Mouse (Mus musculus) heart, embryonic 13.5 days (tissue): Measurements from ENCODE around the gene Nop9. TPM values are rescaled to one million over a fixed set of nuclear protein-coding genes. Genes with fewer than 3 reads are reported as not detected.
"Not testable (repeated sequence)": the region's sequence is repeated elsewhere in the genome, so short reads cannot be mapped to it uniquely, and the experiment has no call there.

ENCODE experiments used
- ATAC-seq: fragments of 200-750 bp; cut with Nextera tagmentation; 2 replicates; pipeline ENCODE4 v1.8.0; 2017; ENCODE audit warnings: moderate TSS enrichment; ENCODE audit not compliant: insufficient number of reproducible peaks, low FRiP score, low TSS enrichment; ENCODE audit errors: extremely low read depth
- H3K27ac ChIP-seq: fragments of 300-500 bp; sonication (generic); replicated peaks from 2 replicates; pipeline ENCODE4 v1.5.1; 2015; ENCODE audit warnings: moderate library complexity, mild to moderate bottlenecking, inconsistent platforms
- H3K27me3 ChIP-seq: fragments of 300-500 bp; sonication (generic); replicated peaks from 2 replicates; pipeline ENCODE4 v1.6.1; 2015; ENCODE audit warnings: mild to moderate bottlenecking, inconsistent platforms
- H3K36me3 ChIP-seq: fragments of 300-500 bp; sonication (generic); 2 replicates; pipeline ENCODE4 v1.6.1; 2015; ENCODE audit warnings: mild to moderate bottlenecking, inconsistent platforms
- H3K4me1 ChIP-seq: fragments of 300-500 bp; sonication (generic); 2 replicates; pipeline ENCODE4 v1.6.1; 2015; ENCODE audit warnings: inconsistent platforms
- H3K4me2 ChIP-seq: fragments of 300-500 bp; sonication (generic); 2 replicates; pipeline ENCODE4 v1.6.1; 2015; ENCODE audit warnings: inconsistent platforms, mild to moderate bottlenecking, moderate library complexity
- H3K4me3 ChIP-seq: fragments of 300-500 bp; sonication (generic); 2 replicates; pipeline ENCODE4 v1.5.1; 2015; ENCODE audit warnings: moderate library complexity, mild to moderate bottlenecking, inconsistent platforms
- H3K9ac ChIP-seq: fragments of 300-500 bp; sonication (generic); 2 replicates; pipeline ENCODE4 v1.6.1; 2015; ENCODE audit warnings: inconsistent platforms, mild to moderate bottlenecking, moderate library complexity
- H3K9me3 ChIP-seq: fragments of 300-500 bp; sonication (generic); 2 replicates; pipeline ENCODE4 v1.6.1; 2016; ENCODE audit warnings: inconsistent platforms
- WGBS: fragments of 180-500 bp; shearing (Covaris S2); methylation state at CpG from one replicate; pipeline ENCODE4 v1.1.7; 2015; ENCODE audit warnings: mixed read lengths; 5-methylcytosine and 5-hydroxymethylcytosine counted together
- polyA plus RNA-seq: library from polyadenylated mRNA; unstranded; fragments of >200 nt; fragmentation: Nextera tagmentation; extraction: Ambion mirVana; gene quantifications from 2 replicates; pipeline ENCODE4 v1.2.1, GENCODE M21; 2015

Gene Nop9
- polyA plus RNA-seq, 1 experiment from 2014 or later, result 22.8 TPM

- H3K4me3 ChIP-seq, result peak within 1 kb of the TSS; percentile 18
- H3K9me3 ChIP-seq, result no peaks in the 10 kb centered on the region
- H3K4me2 ChIP-seq, result peak within 1 kb of the TSS; percentile 51
- H3K4me1 ChIP-seq, result peaks cover 33% of the 10 kb centered on the region
- H3K36me3 ChIP-seq, result peaks cover 35% of the 10 kb centered on the region
- H3K27me3 ChIP-seq, result peaks cover 28% of the 10 kb centered on the region
- peak within 1 kb of the TSS; percentile 28 for H3K9ac ChIP-seq
- ATAC-seq, result no peak
- WGBS, result 11% methylated on average over 8 of the region's 8 CpGs
- no peak within 1 kb of the TSS for H3K27ac ChIP-seq
Observed at GRCm38 (mm10) chr14:55758363-55758784, 12.9 kb downstream of the Nop9 start, which contains the start of gene Cideb. Gene Cideb, minus strand, starts transcription at chr14:55758458.

DNA sequence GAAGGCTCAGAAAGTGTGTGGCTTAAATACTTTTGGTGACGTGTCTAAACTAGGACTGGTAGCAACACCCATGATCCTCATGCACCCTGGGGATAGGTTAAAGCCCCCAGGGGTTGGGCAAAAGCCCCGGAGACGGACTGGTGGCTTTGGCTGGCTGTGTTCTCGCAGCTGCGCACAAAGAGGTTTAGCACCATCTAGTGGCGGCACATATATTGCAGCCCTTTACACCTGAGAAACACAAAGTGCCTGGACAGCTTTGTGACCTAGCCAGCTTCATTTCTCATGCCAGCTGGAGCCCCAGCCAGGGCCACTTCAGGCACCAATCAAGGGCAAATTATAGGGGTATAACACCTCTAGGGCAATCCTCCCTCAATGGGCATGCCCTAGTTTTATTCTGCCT lies 14.7 kb downstream of the Nop9 start:
- Histone ChIP-seq H3K4me2 (peak overlapping the region; percentile 65), H3K36me3 (peaks cover 17% of the 10 kb centered on the region), H3K4me3 (peak overlapping the region; percentile 34), H3K4me1 (peaks cover 46% of the 10 kb centered on the region), H3K9ac (peak overlapping the region; percentile 72; the same call in 1 of the 2 replicates), H3K27me3 (peaks cover 45% of the 10 kb centered on the region)
- 3% methylated on average over 6 of the region's 6 CpGs for WGBS
- H3K27ac ChIP-seq, ATAC-seq, H3K9me3 ChIP-seq: not testable (repeated sequence)

DNA sequence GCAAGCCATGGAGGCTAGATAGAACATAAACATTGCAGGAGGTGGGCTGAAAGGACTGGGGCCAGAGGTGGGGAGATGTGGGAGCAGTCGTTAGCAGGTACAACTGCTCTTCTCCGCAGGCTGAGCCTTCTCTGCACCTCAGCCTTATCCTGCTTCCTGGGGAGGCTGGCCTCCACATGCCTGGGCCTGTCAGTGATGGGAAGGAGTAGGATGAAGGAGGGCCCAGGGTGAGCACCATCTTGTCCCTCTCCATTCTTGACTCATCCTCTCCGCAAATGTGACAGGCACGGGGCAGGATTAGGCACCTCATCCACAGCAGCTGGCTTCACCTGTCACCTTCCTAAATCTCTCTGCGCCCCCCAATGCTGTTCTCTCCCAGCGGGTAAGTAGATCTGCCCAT lies 15.7 kb downstream of the Nop9 start, which contains the start of gene Ltb4r2:
TSS of gene Ltb4r2 (plus strand) at position 266 of the 400 bp plus-strand sequence.
- 79% methylated on average over 6 of the region's 6 CpGs for WGBS
- H3K36me3 ChIP-seq, result peaks cover 7% of the 10 kb centered on the region
- no peak for ATAC-seq
- H3K27me3 ChIP-seq, result peaks cover 54% of the 10 kb centered on the region
- H3K27ac ChIP-seq, result 0 out of 2 replicates have a peak within 1 kb of the TSS, but pooled peaks have one; percentile 3
- no peaks in the 10 kb centered on the region for H3K9me3 ChIP-seq
- peak within 1 kb of the TSS; percentile 92 for H3K4me2 ChIP-seq
- peak within 1 kb of the TSS; percentile 59 for H3K4me3 ChIP-seq
- peaks cover 46% of the 10 kb centered on the region for H3K4me1 ChIP-seq
- H3K9ac ChIP-seq, result peak within 1 kb of the TSS; percentile 84

- peaks cover 64% of the 10 kb centered on the region for H3K27me3 ChIP-seq
- peak overlapping the region; percentile 92 for H3K4me2 ChIP-seq
- H3K36me3 ChIP-seq, result no peaks in the 10 kb centered on the region
- H3K9ac ChIP-seq, result peak overlapping the region; percentile 84
- 0 out of 2 replicates have a peak overlapping the region, but pooled peaks have one; percentile 54 for H3K27ac ChIP-seq
- ATAC-seq, result peak; percentile 22; the same call in 1 of the 2 replicates
- 1% methylated on average over 77 of the region's 77 CpGs for WGBS
- H3K4me3 ChIP-seq, result peak overlapping the region; percentile 59
- H3K9me3 ChIP-seq, result no peaks in the 10 kb centered on the region
- H3K4me1 ChIP-seq, result peaks cover 47% of the 10 kb centered on the region
Observed at GRCm38 (mm10) chr14:55762001-55762821, 16.7 kb downstream of the Nop9 start.

DNA sequence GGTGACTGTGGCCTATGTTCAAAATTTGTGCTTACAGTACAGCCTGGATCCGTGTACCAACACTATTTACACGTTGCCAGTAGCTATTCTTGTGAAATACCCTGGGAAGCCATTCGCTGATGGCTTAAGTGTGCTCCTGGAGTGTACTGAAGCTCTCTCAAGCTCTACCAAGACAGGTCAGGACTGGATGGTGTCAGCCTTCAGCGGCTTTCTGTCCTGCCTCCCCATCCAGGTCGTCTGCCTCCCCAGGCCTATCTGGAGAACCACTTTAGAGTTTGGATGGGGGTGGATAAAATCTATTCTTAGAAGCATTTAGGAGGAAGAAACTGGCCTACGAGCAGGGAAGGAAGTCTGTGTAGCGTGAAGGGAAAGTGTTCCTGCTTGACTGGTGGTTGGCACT lies 17.7 kb downstream of the Nop9 start:
- no peaks in the 10 kb centered on the region for H3K9me3 ChIP-seq
- no peaks in the 10 kb centered on the region for H3K36me3 ChIP-seq
- H3K27ac ChIP-seq, result peak overlapping the region; percentile 54
- peak overlapping the region; percentile 92 for H3K4me2 ChIP-seq
- H3K9ac ChIP-seq, result peak overlapping the region; percentile 84
- WGBS, result 18% methylated on average over 7 of the region's 7 CpGs
- peaks cover 46% of the 10 kb centered on the region for H3K4me1 ChIP-seq
- H3K4me3 ChIP-seq, result peak overlapping the region; percentile 59; the same call in 1 of the 2 replicates
- peaks cover 72% of the 10 kb centered on the region for H3K27me3 ChIP-seq
- ATAC-seq, result no peak

DNA sequence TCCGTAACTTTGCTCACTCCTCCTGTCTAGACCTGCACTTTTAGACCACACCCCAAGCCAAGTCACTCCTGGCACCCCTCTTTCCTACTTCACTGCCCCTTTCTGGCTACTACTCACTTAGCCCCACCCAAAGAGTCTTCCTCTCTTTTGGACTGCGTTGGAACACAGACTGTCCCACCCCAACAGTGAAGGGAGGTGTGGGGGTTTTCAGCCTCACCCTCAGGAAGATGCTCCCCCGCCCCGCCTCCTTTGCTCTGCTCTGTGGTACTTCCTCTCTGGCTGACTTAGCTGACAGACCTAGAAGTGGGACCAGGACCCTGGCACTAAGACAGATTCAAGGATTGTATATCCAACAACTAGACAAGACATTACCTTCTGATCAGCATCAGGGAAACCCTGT lies 20.2 kb downstream of the Nop9 start, which contains the start of gene Ltb4r1:
TSS of gene Ltb4r1 (plus strand) at position 267 of the 400 bp plus-strand sequence.
- WGBS, result 54% methylated on average over 4 of the region's 4 CpGs
- H3K36me3 ChIP-seq, result peaks cover 3% of the 10 kb centered on the region; the same call in 1 of the 2 replicates

DNA sequence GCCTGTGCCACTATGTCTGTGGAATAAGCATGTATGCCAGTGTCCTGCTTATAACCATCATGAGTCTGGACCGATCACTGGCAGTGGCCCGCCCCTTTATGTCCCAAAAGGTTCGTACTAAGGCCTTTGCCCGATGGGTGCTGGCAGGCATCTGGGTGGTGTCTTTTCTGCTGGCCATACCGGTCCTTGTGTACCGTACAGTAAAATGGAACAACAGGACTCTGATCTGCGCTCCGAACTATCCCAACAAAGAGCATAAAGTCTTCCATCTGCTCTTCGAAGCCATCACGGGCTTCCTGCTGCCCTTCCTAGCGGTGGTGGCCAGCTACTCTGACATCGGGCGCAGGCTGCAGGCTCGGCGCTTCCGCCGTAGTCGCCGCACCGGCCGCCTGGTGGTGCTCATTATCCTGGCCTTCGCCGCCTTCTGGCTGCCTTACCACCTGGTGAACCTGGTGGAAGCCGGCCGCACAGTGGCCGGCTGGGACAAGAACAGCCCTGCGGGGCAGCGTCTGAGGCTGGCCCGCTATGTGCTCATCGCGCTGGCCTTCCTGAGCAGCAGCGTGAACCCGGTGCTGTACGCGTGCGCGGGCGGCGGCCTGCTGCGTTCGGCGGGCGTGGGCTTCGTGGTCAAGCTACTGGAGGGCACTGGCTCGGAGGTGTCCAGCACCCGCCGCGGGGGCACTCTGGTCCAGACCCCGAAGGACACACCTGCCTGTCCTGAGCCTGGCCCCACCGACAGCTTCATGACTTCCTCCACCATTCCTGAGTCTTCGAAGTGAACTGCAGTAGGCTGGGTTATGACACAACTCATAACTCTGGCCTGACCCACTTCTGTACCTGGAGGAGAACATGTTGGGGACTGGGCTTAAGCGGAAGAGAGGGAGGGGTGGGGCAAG lies 22.3 kb downstream of the Nop9 start:
- peak overlapping the region; percentile 53 for H3K4me3 ChIP-seq
- no peak overlapping the region for H3K27ac ChIP-seq
- no peaks in the 10 kb centered on the region for H3K9me3 ChIP-seq
- H3K4me1 ChIP-seq, result peaks cover 29% of the 10 kb centered on the region
- peak overlapping the region; percentile 78 for H3K9ac ChIP-seq
- WGBS, result 11% methylated on average over 52 of the region's 52 CpGs
- peaks cover 3% of the 10 kb centered on the region; the same call in 1 of the 2 replicates for H3K36me3 ChIP-seq
- peak; percentile 32; the same call in 1 of the 2 replicates for ATAC-seq
- peaks cover 77% of the 10 kb centered on the region for H3K27me3 ChIP-seq
- peak overlapping the region; percentile 82 for H3K4me2 ChIP-seq

More for the DNA sequence above, 20.2 kb downstream of the Nop9 start, which contains the start of gene Ltb4r1:
- Histone ChIP-seq H3K9me3 (no peaks in the 10 kb centered on the region), H3K4me2 (no peak within 1 kb of the TSS), H3K4me1 (peaks cover 41% of the 10 kb centered on the region), H3K27me3 (peaks cover 90% of the 10 kb centered on the region), H3K9ac (no peak within 1 kb of the TSS), H3K27ac (no peak within 1 kb of the TSS), H3K4me3 (no peak within 1 kb of the TSS)
- no peak for ATAC-seq

GRCm38 (mm10) chr14:55768555-55768954 lies 23.1 kb downstream of the Nop9 start:
- Histone ChIP-seq H3K4me1 (peaks cover 21% of the 10 kb centered on the region), H3K27me3 (peaks cover 73% of the 10 kb centered on the region), H3K36me3 (peaks cover 3% of the 10 kb centered on the region; the same call in 1 of the 2 replicates), H3K27ac (no peak overlapping the region), H3K4me3 (no peak overlapping the region), H3K9me3 (no peaks in the 10 kb centered on the region), H3K9ac (no peak overlapping the region), H3K4me2 (no peak overlapping the region)
- WGBS, result 85% methylated on average over 6 of the region's 6 CpGs
- ATAC-seq, result no peak

DNA sequence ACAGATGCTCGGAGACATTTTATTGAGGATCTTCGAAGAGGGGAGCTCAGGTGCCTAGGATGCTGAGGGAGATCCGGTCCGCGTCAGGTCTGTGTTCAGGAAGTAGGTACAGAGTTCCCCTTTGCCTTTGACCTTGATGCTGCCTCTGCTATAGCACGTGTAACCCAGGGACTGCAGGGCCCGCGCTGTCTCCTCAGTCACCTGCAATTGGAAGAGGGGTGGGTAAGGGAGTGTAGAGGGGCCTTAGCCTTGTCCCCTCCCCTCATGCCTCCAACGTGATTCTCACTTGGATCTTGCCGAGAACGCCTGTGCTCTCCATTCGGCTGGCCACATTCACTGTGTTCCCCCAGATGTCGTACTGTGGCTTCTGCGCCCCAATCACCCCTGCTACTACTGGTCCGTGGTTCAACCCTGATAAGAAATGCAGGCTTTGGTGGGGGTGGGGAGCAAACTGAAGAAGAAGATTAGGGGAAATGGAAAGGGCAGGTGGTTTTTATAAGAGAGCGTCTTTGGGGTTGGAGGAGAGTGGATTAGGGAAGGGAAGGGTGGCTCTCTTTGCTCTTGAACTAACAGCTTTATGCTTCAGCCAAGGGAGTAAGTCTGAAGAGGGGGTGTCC lies 23.7 kb downstream of the Nop9 start:
- WGBS, result 69% methylated on average over 16 of the region's 16 CpGs

GRCm38 (mm10) chr14:55776711-55777110 lies 31.2 kb downstream of the Nop9 start:
- Histone ChIP-seq H3K9ac (no peak overlapping the region), H3K4me3 (no peak overlapping the region), H3K27ac (no peak overlapping the region), H3K4me2 (no peak overlapping the region), H3K27me3 (peaks cover 23% of the 10 kb centered on the region), H3K4me1 (peaks cover 28% of the 10 kb centered on the region), H3K9me3 (no peaks in the 10 kb centered on the region), H3K36me3 (peaks cover 42% of the 10 kb centered on the region)
- WGBS, result 58% methylated on average over 7 of the region's 7 CpGs
- no peak for ATAC-seq

More for the DNA sequence above, 23.7 kb downstream of the Nop9 start:
- H3K4me2 ChIP-seq, result no peak overlapping the region
- H3K4me1 ChIP-seq, result peaks cover 14% of the 10 kb centered on the region
- no peak for ATAC-seq
- H3K36me3 ChIP-seq, result peaks cover 8% of the 10 kb centered on the region
- H3K9ac ChIP-seq, result no peak overlapping the region
- no peak overlapping the region for H3K27ac ChIP-seq
- no peaks in the 10 kb centered on the region for H3K9me3 ChIP-seq
- H3K27me3 ChIP-seq, result peaks cover 70% of the 10 kb centered on the region
- no peak overlapping the region for H3K4me3 ChIP-seq
